Mouse (Mus musculus) stomach, embryonic 15.5 days (tissue): Measurements from ENCODE around the gene Olfr1510. TPM values are rescaled to one million over a fixed set of nuclear protein-coding genes. Genes with fewer than 3 reads are reported as not detected.

Source experiments
- polyA plus RNA-seq: library from polyadenylated mRNA; unstranded; fragments of >200 nt; fragmentation: Nextera tagmentation; extraction: Ambion mirVana; gene quantifications from 2 replicates; pipeline ENCODE4 v1.2.1, GENCODE M21; 2015

Olfr1510 gene
- polyA plus RNA-seq, 1 experiment from 2014 or later, result not detected

Other genes starting within 250 kb of the Olfr1510 start
- 54.6 and 58.7 TPM in 2 replicates for gene Supt16, start 217.0 kb downstream of the Olfr1510 start, polyA plus RNA-seq
- 28.7 and 30.6 TPM in 2 replicates for gene Chd8, start 156.6 kb downstream of the Olfr1510 start, polyA plus RNA-seq
- 35.5 and 43.1 TPM in 2 replicates for gene Tox4, start 135.2 kb downstream of the Olfr1510 start, polyA plus RNA-seq
- 17.3 and 17.4 TPM in 2 replicates for gene Rab2b, start 134.8 kb downstream of the Olfr1510 start, polyA plus RNA-seq
- 44.3 and 45.0 TPM in 2 replicates for gene Mettl3, start 109.2 kb downstream of the Olfr1510 start, polyA plus RNA-seq
- gene Sall2, start 85.6 kb downstream of the Olfr1510 start, polyA plus RNA-seq, result 10.1 and 10.8 TPM in 2 replicates
- not detected in 2 replicates for gene Olfr1513, start 58.0 kb downstream of the Olfr1510 start, polyA plus RNA-seq
- not detected in 2 replicates for gene Olfr1512, start 35.2 kb downstream of the Olfr1510 start, polyA plus RNA-seq
- gene Olfr1511, start 17.0 kb downstream of the Olfr1510 start, polyA plus RNA-seq, result not detected in 2 replicates
- gene Olfr1509, start 28.6 kb upstream of the Olfr1510 start, polyA plus RNA-seq, result not detected in 2 replicates
- gene Olfr1508, start 53.1 kb upstream of the Olfr1510 start, polyA plus RNA-seq, result not detected in 2 replicates
- gene Olfr1507, start 81.4 kb upstream of the Olfr1510 start, polyA plus RNA-seq, result not detected in 2 replicates